Mouse (Mus musculus): ENCODE measurements around the gene Agbl3.
A peak's percentile ranks its signal among the peaks of the same experiment; 100 is the strongest.

Agbl3 gene

DNA sequence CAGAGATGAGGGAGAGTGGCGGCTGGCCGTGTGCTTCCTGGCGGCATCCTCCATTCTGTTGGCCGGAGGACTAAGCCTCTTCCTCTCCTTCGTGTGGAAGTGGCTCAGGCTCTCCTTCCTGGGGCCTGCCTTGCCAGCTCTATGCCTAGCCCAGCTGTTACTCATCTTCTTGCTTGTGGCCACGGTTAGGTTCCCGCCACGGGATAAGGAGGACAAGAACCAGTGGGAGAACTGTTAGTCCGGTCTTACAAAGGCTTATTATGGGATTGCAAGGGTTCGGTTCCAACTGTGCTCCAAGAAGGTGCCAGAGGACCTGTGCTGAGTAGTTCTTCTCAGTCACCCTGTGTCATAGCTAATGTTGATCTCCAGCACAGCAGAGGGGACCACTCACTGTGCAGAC is 92.6 kb downstream of the Agbl3 start:
- no peak for DNase-seq (ENCODE audit: extremely low read depth, low read depth)

DNA sequence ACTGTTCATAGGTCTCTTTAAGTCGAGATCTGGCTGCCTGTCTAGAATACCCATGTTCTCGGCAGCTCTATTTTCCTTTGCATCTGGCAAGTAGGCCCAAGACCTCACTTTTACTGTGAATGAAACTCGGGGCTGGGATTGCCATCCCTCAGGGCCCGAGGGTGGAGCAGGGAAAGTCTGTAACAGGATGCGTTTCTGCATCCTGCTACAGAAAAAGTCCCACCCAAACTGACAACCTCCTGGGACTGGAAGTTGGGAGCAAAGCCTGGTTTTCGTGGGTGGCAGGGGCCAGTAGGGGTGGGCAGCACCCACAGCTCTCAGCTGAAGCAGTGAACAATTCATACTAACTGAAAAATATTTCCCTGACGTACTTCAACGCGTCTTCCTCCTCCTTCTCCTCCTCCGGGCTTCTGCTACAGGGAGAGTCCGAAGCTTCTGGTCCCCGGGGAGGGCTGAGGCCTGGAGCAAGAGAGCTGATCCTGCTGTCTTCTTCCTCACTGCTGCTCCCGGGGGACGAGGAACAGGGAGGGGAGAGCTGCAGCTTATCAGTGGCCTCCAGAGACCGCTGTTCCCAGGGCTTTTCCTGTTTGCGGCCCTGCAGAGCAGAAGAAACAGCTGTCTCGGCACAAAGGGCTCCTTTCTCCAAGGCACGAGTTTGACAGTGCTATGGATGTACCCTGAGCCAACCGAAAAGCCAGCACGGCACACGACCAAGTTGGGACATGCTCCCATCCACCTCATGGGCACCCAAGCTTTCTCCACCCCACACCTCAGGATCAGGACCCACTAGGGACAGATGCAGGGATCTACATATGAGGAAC is 94.1 kb downstream of the Agbl3 start:
- DNase-seq (ENCODE audit: extremely low read depth, low read depth), result peak; percentile 90

DNA sequence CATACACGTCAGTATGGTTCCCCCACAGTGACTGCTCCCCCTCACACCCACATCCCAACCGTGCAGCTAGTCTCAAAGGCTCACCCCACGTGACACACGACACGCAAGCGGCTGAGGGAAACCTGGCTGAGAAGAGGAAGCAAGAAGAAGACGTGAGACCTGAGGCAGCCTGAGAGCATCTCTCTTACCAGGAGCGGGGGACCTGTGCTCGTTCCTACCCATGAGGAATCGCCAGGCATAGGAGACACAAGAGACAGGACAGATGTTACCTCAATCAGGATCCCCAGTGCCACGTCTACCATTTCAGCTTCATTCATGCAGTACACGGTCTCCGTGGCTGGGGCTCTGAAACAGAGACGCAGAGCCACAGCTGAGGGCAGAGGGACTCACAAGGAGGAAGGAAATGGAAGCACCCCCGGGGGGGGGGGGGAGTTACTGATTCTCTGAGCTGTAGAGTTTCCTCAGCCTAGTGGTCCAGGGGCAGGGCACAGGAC is 95.1 kb downstream of the Agbl3 start:
- DNase-seq (ENCODE audit: extremely low read depth, low read depth), result peak; percentile 79

DNA sequence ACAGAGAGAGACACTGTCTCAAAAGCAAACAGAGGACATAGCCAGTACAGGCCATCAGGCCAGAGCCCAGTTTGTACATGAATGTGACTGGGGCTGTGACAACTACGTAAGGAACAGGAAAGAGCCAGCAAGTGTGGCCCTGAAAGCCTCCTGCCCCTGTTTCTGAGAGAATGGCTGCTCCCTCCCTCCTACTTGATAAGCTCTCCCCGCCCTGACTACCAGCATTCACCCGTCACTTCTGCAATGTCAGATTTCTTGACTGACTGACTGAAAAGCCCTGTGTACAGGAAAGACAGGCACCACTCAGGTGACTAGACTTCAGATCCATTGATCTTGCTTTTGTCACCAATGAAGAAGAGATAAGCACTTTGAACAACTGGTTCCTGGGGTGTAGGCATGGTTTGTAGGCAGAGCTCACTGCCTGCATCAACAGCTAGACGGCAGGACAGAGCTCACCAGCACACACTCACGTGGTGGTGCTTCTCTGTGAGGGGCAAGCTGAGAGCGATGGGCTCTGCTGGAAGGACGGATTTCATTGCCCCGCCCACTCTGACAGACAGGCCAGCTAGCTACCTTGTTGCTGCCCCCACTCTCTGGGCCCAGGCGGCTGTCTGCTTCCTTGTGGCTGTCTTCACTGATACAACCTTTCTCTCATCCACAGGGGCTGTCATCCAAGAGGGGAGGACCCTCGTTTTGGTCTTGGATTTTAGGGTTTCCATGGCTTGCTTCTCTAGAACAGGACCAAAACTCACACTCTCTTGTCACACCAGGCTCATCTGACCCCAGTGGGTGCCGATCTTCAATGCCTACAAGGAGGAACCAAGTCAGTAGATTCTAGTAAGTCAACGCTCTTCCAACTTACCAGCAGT is 96.0 kb downstream of the Agbl3 start:
- peak; percentile 77 for DNase-seq (ENCODE audit: extremely low read depth, low read depth)

DNA sequence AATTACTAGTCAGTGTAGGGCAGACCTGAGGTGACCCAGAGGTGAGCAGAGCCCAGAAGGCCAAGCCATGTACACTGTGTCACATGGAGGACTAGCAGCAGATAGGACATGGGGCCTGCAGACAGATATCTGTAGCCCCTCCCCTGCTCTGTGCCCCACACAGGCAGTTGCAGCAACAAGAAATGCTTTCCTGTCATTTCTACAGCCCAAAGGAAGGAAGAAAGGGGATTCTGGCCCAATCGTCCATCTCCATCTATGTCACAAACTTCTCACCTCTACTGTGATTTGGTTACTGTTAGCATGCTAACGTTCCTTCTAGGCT is 96.6 kb downstream of the Agbl3 start:
- no peak for DNase-seq (ENCODE audit: extremely low read depth, low read depth)

DNA sequence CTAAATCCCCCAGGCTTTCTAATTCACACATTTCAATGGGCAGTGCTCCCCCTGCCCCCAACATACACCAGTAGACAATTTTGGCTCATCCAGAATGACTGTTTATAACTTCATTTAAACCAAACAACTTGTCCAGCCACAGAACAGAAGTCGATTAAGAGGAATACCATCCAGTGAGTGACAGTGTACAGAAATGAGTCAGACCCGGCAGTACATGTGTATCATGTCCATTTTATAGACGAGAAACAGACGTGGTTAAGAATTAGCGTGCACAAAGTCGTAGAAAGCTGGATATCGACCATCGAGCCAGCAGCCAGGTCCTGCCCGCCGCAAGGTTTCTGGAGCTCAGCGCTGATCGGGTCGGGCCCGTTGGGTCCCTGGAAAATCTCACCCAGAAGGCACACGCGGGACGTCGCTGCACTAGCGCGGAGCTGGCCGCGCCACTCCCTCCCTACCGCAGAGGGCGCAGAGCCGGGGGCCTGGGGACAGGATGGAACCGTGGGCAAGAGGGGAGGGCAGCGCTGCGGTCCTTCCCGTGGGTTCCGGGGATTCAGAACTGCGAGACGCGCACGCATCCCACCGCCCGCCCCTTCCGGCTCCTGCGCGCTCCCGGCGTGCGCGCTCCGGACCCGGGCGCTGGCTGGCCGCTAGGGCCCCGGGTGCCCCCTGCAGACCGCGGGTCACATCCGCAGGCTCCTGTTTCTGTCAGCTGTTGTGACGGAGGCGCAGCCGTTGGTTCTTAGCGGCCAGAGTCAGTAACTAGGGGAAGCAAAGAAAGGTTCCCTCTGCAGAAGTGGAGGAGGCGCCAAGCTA is 97.5 kb downstream of the Agbl3 start, which contains the start of gene Cyren:
Gene Cyren, minus strand, starts transcription at position 552 of the 813 bp plus-strand sequence.
- peak; percentile 79 for DNase-seq (ENCODE audit: extremely low read depth, low read depth)

DNA sequence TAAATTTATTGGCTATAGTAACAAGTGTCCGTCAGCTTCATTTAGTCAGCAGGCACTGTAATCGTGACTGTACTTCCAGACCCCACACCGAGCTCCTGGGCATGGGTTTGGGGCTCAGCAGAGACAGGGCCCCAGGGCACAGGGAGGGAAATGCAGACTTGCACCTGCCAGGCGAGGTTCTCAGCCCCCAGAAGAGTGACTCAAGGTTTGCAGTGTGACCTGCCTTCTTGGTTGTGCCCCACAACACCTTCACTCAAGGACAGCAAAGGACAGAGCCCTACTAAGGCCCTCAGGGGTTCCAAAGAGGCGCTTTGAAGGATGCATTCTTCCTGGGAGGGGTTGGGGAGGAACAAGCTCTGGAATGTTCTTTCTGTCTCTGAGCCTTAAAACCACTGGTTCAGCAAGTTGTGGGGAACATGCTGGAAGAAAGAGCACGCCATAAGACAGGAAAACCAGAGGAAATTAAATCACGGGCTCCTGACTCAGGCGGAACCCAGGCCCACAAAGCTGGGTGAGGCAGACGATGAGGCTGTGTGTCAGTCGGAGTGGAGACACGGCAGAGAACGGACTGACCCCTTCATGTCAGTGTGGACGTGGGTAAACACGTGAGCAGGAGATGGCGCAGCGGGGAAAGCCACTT is 99.0 kb downstream of the Agbl3 start:
- DNase-seq (ENCODE audit: extremely low read depth, low read depth), result no peak

DNA sequence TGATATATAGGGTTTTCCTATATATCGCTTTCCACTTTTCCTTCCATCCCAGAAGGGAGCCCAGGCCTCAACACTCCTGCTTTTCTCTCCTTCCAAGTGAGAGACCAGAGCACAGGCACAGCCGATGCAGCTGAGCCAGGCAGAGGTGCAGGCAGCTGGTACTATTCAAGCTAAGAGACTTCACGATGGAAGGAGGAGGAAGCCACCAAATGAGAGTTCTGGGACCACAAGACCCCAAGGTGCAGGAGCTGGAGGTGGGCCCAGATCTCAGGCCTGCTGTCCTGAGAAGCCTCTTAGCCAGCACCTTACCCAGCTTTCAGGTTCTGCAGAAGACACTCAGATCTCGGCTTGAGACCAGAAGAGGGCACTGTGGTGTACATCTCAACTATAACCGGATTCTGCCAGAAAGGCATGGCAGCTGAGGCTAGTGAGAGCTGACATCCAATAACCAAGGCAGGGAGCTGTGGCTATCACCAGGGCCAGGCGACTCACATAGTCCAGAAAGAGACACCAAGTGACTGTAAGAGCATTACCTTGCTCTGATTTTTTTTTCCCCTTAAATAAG is 99.8 kb downstream of the Agbl3 start:
- no peak for DNase-seq (ENCODE audit: extremely low read depth, low read depth)

DNA sequence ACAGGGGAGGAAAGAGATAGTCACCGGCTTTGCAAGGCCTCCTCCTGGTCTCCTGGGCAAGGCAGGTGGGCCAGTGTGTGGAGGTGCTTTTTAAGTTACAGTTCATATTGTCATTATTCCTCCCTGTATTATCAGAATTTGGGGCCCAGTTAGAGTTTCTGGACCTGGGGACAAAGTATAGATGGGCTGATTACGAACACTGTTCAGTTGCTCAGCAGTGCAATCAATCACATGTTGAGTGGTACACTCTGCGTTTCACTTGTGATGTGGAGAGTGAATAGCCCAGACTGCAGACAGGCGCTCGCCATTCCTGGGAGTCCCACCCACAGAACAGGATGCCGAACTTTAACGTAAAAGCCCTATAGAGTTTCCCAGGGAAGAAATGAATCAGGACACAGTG is 104.5 kb downstream of the Agbl3 start:
- no peak for DNase-seq (ENCODE audit: extremely low read depth, low read depth)

DNA sequence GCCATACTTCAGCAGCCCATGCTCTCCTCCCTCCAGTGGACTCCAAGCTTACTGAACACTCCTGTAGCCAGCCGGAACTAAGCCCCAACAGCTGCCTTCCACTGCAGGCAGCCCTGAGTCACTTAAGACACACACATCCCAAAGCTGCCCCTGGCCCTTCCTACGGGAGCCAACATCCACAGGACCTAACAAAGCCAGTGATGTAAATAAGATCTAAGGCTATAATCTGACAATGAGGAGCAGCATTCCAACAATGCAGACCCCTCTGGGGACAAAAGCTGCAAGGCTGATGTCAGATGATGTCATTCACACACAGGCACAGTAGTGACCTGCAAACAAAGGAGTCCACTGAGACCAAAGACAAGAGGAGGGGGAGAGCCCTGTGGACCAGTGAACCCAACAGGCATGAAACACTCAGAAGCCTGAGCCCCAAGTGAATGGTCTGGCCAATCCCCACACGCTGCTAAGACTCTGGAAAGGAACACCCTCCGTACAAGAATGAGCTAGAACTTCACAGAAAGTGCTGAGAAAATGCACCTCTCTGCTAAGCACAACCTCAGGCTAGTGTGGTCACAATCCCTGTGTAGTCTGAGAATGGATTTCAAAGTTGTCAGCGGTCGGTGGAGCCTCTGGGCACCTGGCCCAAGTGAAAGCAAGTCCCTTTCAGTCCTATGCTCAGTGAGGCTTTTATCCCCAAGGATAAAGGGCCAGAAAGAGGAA is 107.1 kb downstream of the Agbl3 start:
- DNase-seq (ENCODE audit: extremely low read depth, low read depth), result no peak

DNA sequence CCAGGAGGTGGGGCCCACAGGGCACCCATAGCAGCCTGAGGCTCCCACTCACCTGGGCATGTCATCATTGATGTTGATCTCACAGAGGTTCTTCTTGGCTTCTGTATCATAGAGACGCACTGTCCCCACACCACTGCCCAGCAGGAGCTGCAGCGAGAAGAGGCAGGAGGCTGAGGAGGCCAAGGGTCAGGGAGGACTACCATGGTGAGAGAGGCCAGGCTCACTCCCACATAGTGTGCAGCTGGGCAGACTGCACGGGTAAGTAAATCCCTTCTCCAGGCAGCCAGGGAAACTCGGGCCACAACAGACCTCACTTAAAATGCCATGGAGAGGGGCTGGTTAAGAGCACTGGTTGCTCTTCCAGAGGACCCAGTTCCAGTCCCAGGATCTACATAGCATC is 109.0 kb downstream of the Agbl3 start:
- no peak for DNase-seq (ENCODE audit: extremely low read depth, low read depth)

DNA sequence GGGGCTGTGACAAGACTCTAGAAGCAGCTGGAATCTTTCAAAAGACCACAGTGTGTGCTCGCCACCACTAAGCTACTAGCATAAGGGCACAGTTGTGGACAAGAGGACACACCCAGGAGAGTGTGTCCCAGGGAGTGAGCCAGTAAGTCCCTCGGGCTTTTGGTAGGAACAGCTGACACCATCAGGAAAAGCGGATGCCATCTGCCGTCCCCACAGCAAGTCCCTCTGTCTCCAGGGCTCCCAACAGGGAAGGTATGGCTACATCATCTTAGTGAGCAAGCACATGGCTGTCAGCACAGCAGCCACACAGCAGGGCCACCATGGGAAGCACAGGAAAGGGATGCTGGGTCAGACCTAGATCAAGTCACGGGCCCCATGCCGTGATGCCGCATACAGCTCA is 115.3 kb downstream of the Agbl3 start:
- no peak for DNase-seq (ENCODE audit: extremely low read depth, low read depth)

DNA sequence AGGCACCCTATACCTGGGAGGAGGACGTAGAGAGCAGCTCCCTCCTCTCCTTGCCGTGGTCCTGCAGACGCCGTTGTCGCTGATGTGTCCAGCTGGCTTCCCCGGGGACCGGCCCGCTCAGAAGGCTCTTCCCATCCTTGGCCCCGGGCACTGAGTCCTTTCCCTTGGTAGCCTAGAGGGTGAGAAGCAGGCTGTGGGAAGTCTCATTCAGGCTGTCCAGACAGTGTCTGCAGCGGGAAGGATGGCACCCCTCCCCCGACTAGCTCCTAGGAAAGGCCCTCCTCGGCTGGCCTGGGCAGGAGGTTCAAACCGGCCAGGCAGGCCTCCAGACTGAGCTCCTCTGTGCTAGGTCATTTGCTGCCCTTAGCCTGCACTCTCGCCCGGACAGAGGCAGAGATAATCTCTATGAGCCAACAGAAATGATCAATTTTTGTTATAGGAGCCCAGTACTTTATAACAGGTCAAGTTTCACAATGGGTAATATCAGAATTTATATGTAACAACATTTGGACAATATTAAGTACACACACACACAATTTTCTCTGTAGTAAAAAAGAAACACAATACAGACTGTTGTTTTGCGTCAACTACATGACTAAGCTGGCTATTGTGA is 116.0 kb downstream of the Agbl3 start:
- DNase-seq (ENCODE audit: extremely low read depth, low read depth), result no peak

DNA sequence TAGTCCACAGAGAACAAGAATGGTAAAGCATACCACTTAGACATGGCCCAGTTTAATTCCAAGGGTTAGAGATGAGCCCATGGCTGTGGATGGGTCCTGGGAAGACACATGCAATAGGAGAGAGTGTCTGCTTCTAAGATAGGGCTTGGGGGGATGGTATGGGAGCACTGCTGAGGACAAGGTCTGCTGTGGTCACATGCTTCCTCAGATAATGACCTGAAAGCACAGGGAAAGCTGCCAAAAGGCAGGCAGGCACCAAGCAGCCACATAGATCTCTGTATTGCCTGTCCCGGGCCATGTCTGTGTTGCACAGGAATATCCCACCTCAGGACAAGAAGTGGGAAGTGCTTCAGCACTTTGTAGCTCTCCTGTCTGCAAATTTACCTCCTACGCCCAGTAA is 118.9 kb downstream of the Agbl3 start:
- no peak for DNase-seq (ENCODE audit: extremely low read depth, low read depth)

DNA sequence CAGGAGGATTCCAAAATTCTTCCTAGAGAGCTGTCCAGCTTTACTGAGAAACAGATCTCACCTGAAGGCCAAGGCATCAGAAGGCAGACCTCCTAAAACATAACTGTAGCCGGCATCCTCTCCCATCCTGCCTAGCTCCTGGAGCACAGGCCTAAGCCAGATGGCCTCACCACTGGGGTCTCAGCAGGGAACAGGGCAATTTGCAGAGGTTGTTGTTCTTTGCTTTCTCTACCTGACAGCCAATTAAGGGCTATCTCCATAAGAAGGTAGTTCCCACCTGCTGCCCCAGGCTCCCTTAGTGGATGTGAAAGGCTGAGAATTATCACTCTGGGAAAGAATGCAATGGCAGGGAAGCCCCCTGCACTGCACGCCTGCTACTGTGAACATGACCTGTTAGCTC is 120.8 kb downstream of the Agbl3 start:
- DNase-seq (ENCODE audit: extremely low read depth, low read depth), result no peak

DNA sequence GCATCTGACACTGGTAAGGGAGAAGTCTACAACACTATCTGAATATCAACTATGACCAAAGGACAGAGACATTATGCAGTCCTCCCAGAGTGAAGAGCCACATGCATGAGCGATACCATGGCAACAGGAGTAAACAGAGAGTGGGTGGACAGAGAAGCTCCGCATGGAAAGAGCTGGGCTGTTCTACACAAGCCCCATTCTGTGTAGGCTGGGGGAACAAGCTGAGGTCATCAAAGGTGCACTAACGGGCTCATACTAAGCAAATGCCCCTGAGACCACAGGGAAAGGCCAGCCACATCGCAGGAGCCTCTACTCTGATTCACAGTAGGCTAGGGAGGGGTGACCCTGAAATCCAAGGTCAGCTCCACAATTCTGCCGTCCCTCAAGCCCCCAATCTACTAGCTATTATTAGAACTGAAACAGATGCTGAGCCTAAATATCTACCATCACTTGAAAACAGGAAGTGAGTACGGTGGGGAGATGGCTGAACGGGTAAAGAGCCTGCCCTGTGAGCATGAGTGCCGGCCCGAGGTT is 121.7 kb downstream of the Agbl3 start:
- no peak for DNase-seq (ENCODE audit: extremely low read depth, low read depth)

DNA sequence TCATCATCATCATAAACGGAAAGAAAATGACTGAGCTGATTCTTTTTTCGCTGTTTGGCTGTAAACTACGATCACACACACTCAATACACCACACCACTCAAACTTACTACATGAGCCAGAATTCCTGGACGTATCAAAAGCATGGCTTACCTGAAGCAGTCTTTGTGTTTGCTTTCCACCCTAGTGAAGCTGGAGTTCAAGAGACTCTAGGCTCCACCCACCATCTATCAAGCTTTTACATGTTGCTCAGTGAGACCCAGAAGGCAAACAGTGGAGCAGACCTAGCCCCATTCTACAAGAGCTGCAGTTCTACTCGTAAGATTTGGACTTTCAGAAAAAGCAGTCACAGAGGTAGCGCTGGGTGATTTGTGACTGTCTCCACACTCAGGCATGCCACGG is 122.3 kb downstream of the Agbl3 start:
- DNase-seq (ENCODE audit: extremely low read depth, low read depth), result no peak

DNA sequence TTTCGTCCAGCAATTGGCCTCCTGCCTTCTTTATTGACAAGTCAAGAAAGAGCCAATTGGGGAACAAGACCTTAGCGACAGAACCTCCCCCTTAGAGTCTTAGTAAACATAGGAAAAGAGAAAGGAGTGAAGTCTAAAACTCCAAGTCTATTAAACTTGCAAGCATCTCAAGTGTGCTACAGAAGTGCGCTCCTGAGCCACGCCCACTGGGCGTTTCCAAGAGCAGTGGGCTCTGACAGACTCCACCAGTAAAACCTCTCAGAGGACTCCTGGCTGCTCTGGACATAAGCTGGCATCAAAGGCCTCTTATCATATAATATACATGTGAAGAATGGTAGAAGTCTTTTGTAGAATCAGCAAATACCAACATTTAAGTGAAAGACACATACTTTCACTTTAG is 123.2 kb downstream of the Agbl3 start:
- no peak for DNase-seq (ENCODE audit: extremely low read depth, low read depth)

DNA sequence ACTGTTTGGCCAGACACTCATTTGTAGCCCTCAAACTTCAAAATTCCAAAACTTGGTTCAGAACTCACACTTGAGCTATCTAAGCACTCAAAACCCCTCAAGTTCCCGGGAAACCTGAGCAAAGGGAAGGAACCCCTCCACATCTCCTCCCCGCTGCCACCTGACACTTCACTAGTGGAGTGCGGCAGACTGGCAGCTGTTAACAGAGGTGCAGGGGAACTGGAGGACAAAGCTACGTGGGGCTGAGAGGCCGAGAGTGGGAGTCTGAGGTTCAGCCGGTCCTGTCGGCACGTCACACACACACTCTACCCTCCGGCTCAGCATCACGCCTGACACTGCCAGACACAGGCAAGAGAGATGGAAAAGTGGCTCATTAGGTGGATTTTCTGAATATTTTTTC is 123.6 kb downstream of the Agbl3 start:
- DNase-seq (ENCODE audit: extremely low read depth, low read depth), result no peak

DNA sequence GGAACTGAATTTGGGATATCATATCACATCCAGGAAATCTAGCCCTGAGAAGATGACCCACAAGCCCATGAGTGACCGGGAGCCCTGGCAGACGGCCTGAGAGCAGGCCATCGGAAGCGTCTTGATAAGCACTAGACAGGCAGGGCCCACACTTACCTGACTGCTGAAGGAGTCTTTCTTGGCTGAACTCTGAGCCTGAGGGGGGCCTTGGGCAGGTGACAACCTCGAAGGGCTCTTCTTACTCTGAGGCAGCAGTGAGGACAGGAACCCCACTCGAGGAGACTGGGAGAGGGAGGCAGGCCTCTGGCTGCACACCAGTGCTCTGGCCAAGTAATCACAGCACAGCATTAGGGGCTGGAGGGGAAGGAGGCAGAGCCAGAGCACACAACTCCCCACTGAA is 124.1 kb downstream of the Agbl3 start:
- DNase-seq (ENCODE audit: extremely low read depth, low read depth), result no peak

Data from MEL-GATA-1-ER (cell line).